Mouse (Mus musculus) myocyte (in vitro differentiated cells): ENCODE results near the gene Vmn2r25.
"Not testable (repeated sequence)": the region's sequence is repeated elsewhere in the genome, so short reads cannot be mapped to it uniquely, and the experiment has no call there.

Experiments used
- CEBPB ChIP-seq: IDR thresholded peaks from 2 replicates; pipeline ENCODE4 v1.6.1; 2011; ENCODE audit warnings: mild to moderate bottlenecking, moderate library complexity; ENCODE audit not compliant: poor library complexity, insufficient read depth, severe bottlenecking
- E2F4 ChIP-seq: IDR thresholded peaks from one replicate; pipeline ENCODE4 v1.6.1; 2011; ENCODE audit warnings: mild to moderate bottlenecking, control low read depth, moderate library complexity; ENCODE audit not compliant: insufficient read depth
- MAX ChIP-seq: IDR thresholded peaks from one replicate; pipeline ENCODE4 v1.6.1; 2011; ENCODE audit warnings: low read depth, mild to moderate bottlenecking, control low read depth
- MYOD1 ChIP-seq, 3 experiments: IDR thresholded peaks; one replicate each; pipeline ENCODE4 v1.6.1; 2011; ENCODE audit warnings: control low read depth in 2 of 3, low read depth in 2 of 3, mild to moderate bottlenecking in 2 of 3, moderate library complexity in 1 of 3; ENCODE audit not compliant: insufficient read length in 2 of 3, control insufficient read depth in 1 of 3
- MYOG ChIP-seq, 3 experiments: IDR thresholded peaks; one replicate each; pipeline ENCODE4 v1.6.1; 2011; ENCODE audit warnings: control low read depth in 2 of 3, low read depth in 2 of 3, mild to moderate bottlenecking in 2 of 3; ENCODE audit not compliant: insufficient read length in 2 of 3, control insufficient read depth in 1 of 3, insufficient read depth in 1 of 3
- POLR2A ChIP-seq: IDR thresholded peaks from one replicate; pipeline ENCODE4 v1.6.1; 2011; ENCODE audit warnings: low read depth, mild to moderate bottlenecking, control low read depth, moderate library complexity; ENCODE audit not compliant: insufficient read length
- POLR2AphosphoS2 ChIP-seq: IDR thresholded peaks from one replicate; pipeline ENCODE4 v1.6.1; 2011; ENCODE audit warnings: low read depth, control low read depth; ENCODE audit not compliant: insufficient read length
- REST ChIP-seq: IDR thresholded peaks from one replicate; pipeline ENCODE4 v1.6.1; 2011; ENCODE audit warnings: mild to moderate bottlenecking, control low read depth, moderate library complexity; ENCODE audit not compliant: insufficient read depth, insufficient read length
- SRF ChIP-seq: IDR thresholded peaks from one replicate; pipeline ENCODE4 v1.6.1; 2011; ENCODE audit warnings: low read depth; ENCODE audit not compliant: control insufficient read depth, insufficient read length
- TCF12 ChIP-seq: IDR thresholded peaks from one replicate; pipeline ENCODE4 v1.6.1; 2011; ENCODE audit warnings: mild to moderate bottlenecking, control low read depth; ENCODE audit not compliant: poor library complexity, insufficient read depth, severe bottlenecking
- TCF3 ChIP-seq: IDR thresholded peaks from one replicate; pipeline ENCODE4 v1.6.1; 2011; ENCODE audit warnings: low read depth, control low read depth; ENCODE audit not compliant: insufficient read length
- USF1 ChIP-seq: IDR thresholded peaks from one replicate; pipeline ENCODE4 v1.6.1; 2011; ENCODE audit warnings: low read depth, mild to moderate bottlenecking, control low read depth, moderate library complexity

DNA sequence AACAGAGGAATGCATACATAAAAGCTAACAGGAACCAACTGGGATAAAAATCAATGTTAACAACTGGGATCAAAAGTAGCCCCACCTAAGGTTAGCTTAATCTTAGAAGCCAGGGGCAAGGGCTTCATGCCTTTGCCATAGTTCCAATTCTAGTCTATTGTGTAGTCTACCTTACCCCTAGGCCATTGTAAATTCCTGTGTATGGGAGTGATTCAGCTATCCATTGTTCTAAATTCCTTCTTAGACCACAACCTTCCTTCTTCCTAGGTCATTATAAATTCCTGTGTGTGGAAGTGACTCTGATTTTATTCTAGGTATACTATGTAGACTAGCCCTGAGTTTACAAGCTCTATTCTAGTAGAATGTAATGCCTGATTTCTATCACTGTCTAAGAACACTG is 43.0 kb downstream of the Vmn2r25 start:
- not testable (repeated sequence) for TF ChIP-seq POLR2A; USF1; REST; SRF; TCF12; MAX; E2F4; MYOD1 (IDR thresholded peaks at IDR 0.05; ENCODE audit: control insufficient read depth in 1 of 3, insufficient read length in 2 of 3, low read depth in 2 of 3); POLR2AphosphoS2; MYOG (IDR thresholded peaks at IDR 0.05; ENCODE audit: control insufficient read depth in 1 of 3, insufficient read depth in 1 of 3, insufficient read length in 2 of 3, low read depth in 2 of 3); TCF3; CEBPB
